Mouse (Mus musculus) hindbrain, embryonic 10.5 days (tissue): ENCODE results near the gene Gm20721. TPM values are rescaled to one million over a fixed set of nuclear protein-coding genes. Genes with fewer than 3 reads are reported as not detected.
A peak's percentile ranks its signal among the peaks of the same experiment; 100 is the strongest.
"Not testable (repeated sequence)": the region's sequence is repeated elsewhere in the genome, so short reads cannot be mapped to it uniquely, and the experiment has no call there.

Experiments used
- DNase-seq: peaks from one replicate; pipeline ENCODE4 v3.0.0-alpha.2; 2017; ENCODE audit warnings: low spot score
- H3K27ac ChIP-seq: fragments of 300-500 bp; sonication (generic); 2 replicates; pipeline ENCODE4 v1.5.1; 2016; ENCODE audit warnings: mild to moderate bottlenecking, moderate library complexity
- H3K27me3 ChIP-seq: fragments of 300-500 bp; sonication (generic); 2 replicates; pipeline ENCODE4 v1.6.1; 2016; ENCODE audit warnings: mild to moderate bottlenecking; ENCODE audit not compliant: poor library complexity, insufficient read depth, severe bottlenecking
- H3K36me3 ChIP-seq: fragments of 300-500 bp; sonication (generic); 2 replicates; pipeline ENCODE4 v1.6.1; 2016; ENCODE audit warnings: mild to moderate bottlenecking, moderate library complexity
- H3K4me1 ChIP-seq: fragments of 300-500 bp; sonication (generic); replicated peaks from 2 replicates; pipeline ENCODE4 v1.6.1; 2016; ENCODE audit warnings: mild to moderate bottlenecking
- H3K4me3 ChIP-seq: fragments of 300-500 bp; sonication (generic); 2 replicates; pipeline ENCODE4 v1.5.1; 2016; ENCODE audit warnings: mild to moderate bottlenecking, moderate library complexity
- H3K9me3 ChIP-seq: fragments of 300-500 bp; sonication (generic); 2 replicates; pipeline ENCODE4 v1.6.1; 2016; ENCODE audit warnings: mild to moderate bottlenecking, moderate library complexity
- WGBS: fragments of 180-500 bp; shearing (Covaris S2); methylation state at CpG from one replicate; pipeline ENCODE4 v1.1.7; 2016; 5-methylcytosine and 5-hydroxymethylcytosine counted together
- polyA plus RNA-seq: library from polyadenylated mRNA; unstranded; fragments of >200 nt; fragmentation: Nextera tagmentation; extraction: Ambion mirVana; gene quantifications from 2 replicates; pipeline ENCODE4 v1.2.1, GENCODE M21; 2016

Gene Gm20721
- polyA plus RNA-seq, 1 experiment from 2014 or later = 10.5 TPM

GRCm38 (mm10) chr2:174328358-174328905 is 18.1 kb downstream of the Gm20721 start:
- H3K27me3 ChIP-seq = 0 out of 2 replicates have a peak, but pooled peaks cover 6% of the 10 kb centered on the region
- WGBS = 52% methylated on average over 46 of the region's 46 CpGs
- H3K4me3 ChIP-seq = peak overlapping the region; percentile 98
- H3K36me3 ChIP-seq = peaks cover 13% of the 10 kb centered on the region; the same call in 1 of the 2 replicates
- H3K4me1 ChIP-seq = peaks cover 48% of the 10 kb centered on the region
- peak; percentile 35 for DNase-seq
- peak overlapping the region; percentile 100 for H3K27ac ChIP-seq
- H3K9me3 ChIP-seq = peaks cover 13% of the 10 kb centered on the region

GRCm38 (mm10) chr2:174327295-174327981 is 19.1 kb downstream of the Gm20721 start:
- Histone ChIP-seq H3K27ac (peak overlapping the region; percentile 82), H3K4me3 (peak overlapping the region; percentile 98), H3K36me3 (peaks cover 13% of the 10 kb centered on the region; the same call in 1 of the 2 replicates), H3K9me3 (peaks cover 13% of the 10 kb centered on the region), H3K4me1 (peaks cover 38% of the 10 kb centered on the region), H3K27me3 (0 out of 2 replicates have a peak, but pooled peaks cover 6% of the 10 kb centered on the region)
- DNase-seq = peak; percentile 78
- whole genome bisulfite sequencing = 49% methylated on average over 64 of the region's 64 CpGs

DNA sequence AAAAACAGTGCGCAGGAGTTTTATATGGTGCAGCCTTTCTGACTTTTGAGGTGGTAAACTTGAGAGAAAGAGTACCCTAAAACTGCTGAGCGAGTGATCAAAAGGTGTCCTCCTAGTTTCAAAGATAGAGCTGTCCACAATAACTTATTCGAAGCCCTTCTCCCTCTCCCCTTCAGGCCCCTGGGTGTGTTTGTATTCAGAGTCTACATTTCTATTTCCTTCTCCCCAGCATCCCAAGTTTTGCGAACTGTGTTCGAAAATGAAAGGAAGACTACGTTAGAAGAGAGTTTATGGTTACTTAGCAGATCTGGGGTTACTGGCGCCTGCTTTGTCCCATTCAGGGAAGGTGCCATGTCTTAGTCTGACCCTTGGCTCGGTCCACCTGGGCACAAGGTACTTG is 20.0 kb downstream of the Gm20721 start:
- peaks cover 29% of the 10 kb centered on the region for H3K4me1 ChIP-seq
- H3K36me3 ChIP-seq = peaks cover 13% of the 10 kb centered on the region; the same call in 1 of the 2 replicates
- peak overlapping the region; percentile 98 for H3K4me3 ChIP-seq
- 60% methylated on average over 8 of the region's 8 CpGs for WGBS
- H3K27ac ChIP-seq = peak overlapping the region; percentile 82; the same call in 1 of the 2 replicates
- H3K9me3 ChIP-seq = peaks cover 13% of the 10 kb centered on the region
- H3K27me3 ChIP-seq = 0 out of 2 replicates have a peak, but pooled peaks cover 6% of the 10 kb centered on the region
- DNase-seq = no peak

DNA sequence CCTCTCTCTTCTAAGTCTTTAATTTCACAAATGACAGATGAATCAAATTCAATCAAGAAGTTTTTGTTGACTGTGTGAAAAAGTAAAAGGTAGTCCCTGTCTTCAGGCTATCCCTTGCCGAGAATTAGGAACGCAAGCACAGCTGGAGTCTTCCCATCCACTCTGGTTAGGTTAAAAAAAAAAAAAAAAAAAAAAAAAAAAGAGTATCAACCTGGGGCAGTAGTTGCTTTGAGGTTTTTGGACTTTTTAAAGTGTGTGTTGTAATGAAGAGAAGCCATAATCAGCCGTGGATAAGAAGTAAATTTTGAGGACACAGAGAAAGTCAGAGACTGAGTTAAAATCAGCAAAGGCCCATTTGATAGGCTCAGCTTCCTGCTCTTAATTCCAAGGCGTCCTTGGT is 20.5 kb downstream of the Gm20721 start:
- 44% methylated on average over 4 of the region's 4 CpGs for WGBS
- 0 out of 2 replicates have a peak, but pooled peaks cover 6% of the 10 kb centered on the region for H3K27me3 ChIP-seq
- peaks cover 13% of the 10 kb centered on the region for H3K9me3 ChIP-seq
- H3K4me3 ChIP-seq = peak overlapping the region; percentile 98; the same call in 1 of the 2 replicates
- DNase-seq = no peak
- no peak overlapping the region for H3K27ac ChIP-seq
- peaks cover 28% of the 10 kb centered on the region for H3K4me1 ChIP-seq
- peaks cover 13% of the 10 kb centered on the region; the same call in 1 of the 2 replicates for H3K36me3 ChIP-seq

DNA sequence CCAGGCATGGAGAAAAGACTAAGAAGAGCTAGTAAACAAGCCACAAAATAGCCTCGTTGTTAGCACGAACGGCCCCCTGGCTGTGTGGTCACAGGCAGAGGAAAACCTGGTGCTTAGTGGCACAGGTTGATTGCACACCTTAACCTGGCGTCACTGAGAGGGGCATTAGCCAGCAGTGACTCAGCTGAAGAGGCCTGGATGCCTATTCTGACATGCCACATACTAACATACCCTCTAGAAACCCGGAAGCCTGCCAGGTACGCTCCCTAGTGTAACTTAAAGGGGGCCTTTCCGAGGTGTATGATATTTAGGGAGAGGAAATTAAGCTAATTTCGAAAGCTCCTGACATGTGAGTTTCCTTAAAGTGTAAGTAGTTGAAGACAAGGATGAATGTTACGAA is 29.9 kb downstream of the Gm20721 start:
- H3K9me3 ChIP-seq = no peaks in the 10 kb centered on the region
- no peak overlapping the region for H3K4me3 ChIP-seq
- 93% methylated on average over 9 of the region's 9 CpGs for WGBS
- peaks cover 22% of the 10 kb centered on the region for H3K4me1 ChIP-seq
- DNase-seq = no peak
- H3K27ac ChIP-seq = no peak overlapping the region; the same call in 1 of the 2 replicates
- H3K36me3 ChIP-seq = no peaks in the 10 kb centered on the region
- no peaks in the 10 kb centered on the region for H3K27me3 ChIP-seq

- not testable (repeated sequence) for H3K36me3 ChIP-seq, H3K27ac ChIP-seq, H3K4me3 ChIP-seq, DNase-seq, H3K27me3 ChIP-seq, H3K9me3 ChIP-seq
- peaks cover 32% of the 10 kb centered on the region for H3K4me1 ChIP-seq
Measured at GRCm38 (mm10) chr2:174315445-174315844, 31.1 kb downstream of the Gm20721 start.

DNA sequence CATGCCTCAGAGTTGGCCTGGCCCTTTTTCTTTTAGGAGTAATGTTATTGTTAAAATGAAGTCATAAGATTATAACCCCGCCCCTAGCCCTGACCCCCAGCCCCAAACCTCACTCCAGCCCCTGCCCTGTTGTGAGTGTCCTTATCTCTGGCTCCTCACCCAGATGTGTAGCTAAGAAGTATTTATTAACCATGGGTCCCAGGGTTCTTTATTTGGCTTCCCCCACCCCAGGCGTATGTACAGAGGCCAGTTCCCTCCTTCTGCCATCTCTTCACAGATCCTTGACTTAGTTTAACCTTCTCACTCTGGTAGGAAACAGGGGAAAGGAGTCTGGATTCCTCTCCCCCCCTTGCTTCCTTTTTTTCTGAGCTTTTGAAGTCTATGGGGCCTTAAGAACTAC is 33.9 kb downstream of the Gm20721 start:
- H3K4me1 ChIP-seq = peaks cover 33% of the 10 kb centered on the region
- H3K36me3 ChIP-seq = no peaks in the 10 kb centered on the region
- H3K27me3 ChIP-seq = no peaks in the 10 kb centered on the region
- no peak for DNase-seq
- H3K9me3 ChIP-seq = no peaks in the 10 kb centered on the region
- no peak overlapping the region; the same call in 1 of the 2 replicates for H3K27ac ChIP-seq
- WGBS = 77% methylated on average over 2 of the region's 2 CpGs
- no peak overlapping the region for H3K4me3 ChIP-seq

GRCm38 (mm10) chr2:174312118-174312647 is 34.3 kb downstream of the Gm20721 start:
- Histone ChIP-seq H3K27ac (no peak overlapping the region; the same call in 1 of the 2 replicates), H3K4me3 (no peak overlapping the region), H3K27me3 (no peaks in the 10 kb centered on the region), H3K36me3 (no peaks in the 10 kb centered on the region), H3K9me3 (no peaks in the 10 kb centered on the region), H3K4me1 (peaks cover 33% of the 10 kb centered on the region)
- WGBS = 43% methylated on average over 4 of the region's 4 CpGs
- peak; percentile 76 for DNase-seq

- Histone ChIP-seq H3K27ac (peak overlapping the region; percentile 70; the same call in 1 of the 2 replicates), H3K36me3 (no peaks in the 10 kb centered on the region), H3K4me3 (no peak overlapping the region), H3K4me1 (peaks cover 37% of the 10 kb centered on the region), H3K9me3 (no peaks in the 10 kb centered on the region), H3K27me3 (no peaks in the 10 kb centered on the region)
- 40% methylated on average over 1 of the region's 1 CpGs for WGBS
- no peak for DNase-seq
Measured at GRCm38 (mm10) chr2:174311613-174312012, 34.9 kb downstream of the Gm20721 start.

DNA sequence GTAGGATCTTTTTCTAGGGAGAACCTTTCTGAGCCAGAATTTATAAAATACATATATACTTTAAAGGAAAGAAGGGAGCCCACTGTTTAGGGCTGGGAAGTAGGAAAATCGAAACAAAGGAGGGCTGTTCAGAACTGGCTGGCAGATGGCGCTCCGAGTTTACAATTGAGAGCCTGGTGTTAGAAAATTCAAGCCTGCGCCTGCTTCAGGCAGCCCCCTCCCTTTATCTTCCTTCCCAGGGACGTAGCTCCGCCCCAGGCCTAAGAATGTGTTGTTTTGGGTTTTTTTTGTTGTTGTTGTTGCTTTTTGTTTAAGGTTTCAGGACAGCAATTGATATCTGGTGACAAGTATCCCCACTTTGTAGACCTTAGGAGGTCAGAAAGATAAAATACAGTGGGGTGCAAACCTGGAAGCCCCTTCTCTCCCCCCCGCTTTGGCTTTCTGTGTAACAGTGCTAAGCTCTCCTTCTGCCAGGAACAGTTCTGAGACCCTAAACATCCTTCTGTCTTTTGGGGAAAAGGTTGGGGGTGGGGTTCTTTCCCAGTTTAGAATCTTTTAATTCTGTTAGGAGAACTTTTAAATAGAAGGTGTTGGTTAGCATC is 35.5 kb downstream of the Gm20721 start:
- H3K27me3 ChIP-seq = no peaks in the 10 kb centered on the region
- H3K36me3 ChIP-seq = no peaks in the 10 kb centered on the region
- peaks cover 43% of the 10 kb centered on the region for H3K4me1 ChIP-seq
- peak overlapping the region; percentile 70 for H3K27ac ChIP-seq
- no peaks in the 10 kb centered on the region for H3K9me3 ChIP-seq
- DNase-seq = peak; percentile 72
- 11% methylated on average over 7 of the region's 7 CpGs for WGBS
- no peak overlapping the region for H3K4me3 ChIP-seq

DNA sequence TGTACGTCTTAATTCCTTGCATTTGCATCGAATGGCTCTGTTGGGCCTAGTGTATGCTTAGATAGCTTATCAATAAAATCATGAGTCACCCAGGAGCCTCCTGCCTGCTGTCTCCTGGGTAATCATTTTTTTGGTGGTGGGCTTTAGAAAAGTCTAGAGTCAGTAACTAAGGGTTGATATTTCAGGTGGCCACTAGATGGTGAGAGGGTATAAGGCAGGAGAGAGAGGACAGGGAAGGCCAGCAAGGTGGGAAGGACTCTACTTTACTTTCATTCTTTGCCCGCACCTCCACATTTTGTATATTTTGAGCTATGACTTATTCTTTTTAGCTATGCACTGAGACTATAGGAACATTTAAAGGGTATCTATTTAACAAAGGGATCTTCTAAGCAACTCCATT is 38.6 kb downstream of the Gm20721 start:
- Histone ChIP-seq H3K36me3 (no peaks in the 10 kb centered on the region), H3K27ac (no peak overlapping the region), H3K9me3 (no peaks in the 10 kb centered on the region), H3K4me3 (no peak overlapping the region), H3K27me3 (no peaks in the 10 kb centered on the region), H3K4me1 (peaks cover 40% of the 10 kb centered on the region)
- DNase-seq = no peak
- 87% methylated on average over 3 of the region's 3 CpGs for WGBS

GRCm38 (mm10) chr2:174305646-174306045 is 40.9 kb downstream of the Gm20721 start:
- Histone ChIP-seq H3K4me1 (peaks cover 28% of the 10 kb centered on the region), H3K9me3 (peaks cover 3% of the 10 kb centered on the region), H3K27me3 (peaks cover 11% of the 10 kb centered on the region), H3K4me3 (no peak overlapping the region), H3K27ac (peak overlapping the region; percentile 53), H3K36me3 (no peaks in the 10 kb centered on the region; the same call in 1 of the 2 replicates)
- WGBS = 2% methylated on average over 5 of the region's 5 CpGs
- DNase-seq = peak; percentile 69
